Mouse (Mus musculus) spleen, embryonic (tissue): ENCODE measurements around the gene Gm21882.
"Not testable (repeated sequence)": the region's sequence is repeated elsewhere in the genome, so short reads cannot be mapped to it uniquely, and the experiment has no call there.

Source experiments
- CTCF ChIA-PET: fragments of 350-600 bp; sonication (Branson Sonifier 250); formaldehyde crosslinking; loops from one replicate; lab custom pipeline; 2022; lab: Charles Lee

Gene Gm21882

DNA sequence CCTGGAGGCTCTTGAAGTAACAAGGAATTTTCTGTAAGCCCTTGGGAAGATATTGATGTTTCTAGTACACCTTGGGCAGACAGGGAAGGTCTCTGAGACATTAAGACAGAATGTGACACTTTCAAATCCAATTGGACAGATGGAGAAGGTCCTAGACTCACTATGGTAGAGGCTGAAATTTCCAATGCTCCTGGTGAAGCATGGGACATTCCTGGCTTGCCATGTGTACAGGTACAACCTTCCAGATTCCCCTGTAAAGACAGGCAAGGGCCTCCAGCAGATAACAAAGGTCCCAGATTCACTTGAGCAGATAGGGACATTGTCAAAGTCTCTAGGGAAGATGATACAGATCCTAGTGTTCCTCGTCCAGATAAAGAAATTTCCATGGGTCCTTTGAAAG lies at the start of gene Gm21882:
Gene Gm21882, minus strand, starts transcription at position 101 of the 400 bp plus-strand sequence.
- CTCF ChIA-PET = not testable (repeated sequence)
